Mouse (Mus musculus): ENCODE data around the gene Stx11. TPM values are rescaled to one million over a fixed set of nuclear protein-coding genes. Genes with fewer than 3 reads are reported as not detected.

Gene Stx11
- polyA plus RNA-seq, 1 experiment from 2014 or later: 8.9 TPM

DNA sequence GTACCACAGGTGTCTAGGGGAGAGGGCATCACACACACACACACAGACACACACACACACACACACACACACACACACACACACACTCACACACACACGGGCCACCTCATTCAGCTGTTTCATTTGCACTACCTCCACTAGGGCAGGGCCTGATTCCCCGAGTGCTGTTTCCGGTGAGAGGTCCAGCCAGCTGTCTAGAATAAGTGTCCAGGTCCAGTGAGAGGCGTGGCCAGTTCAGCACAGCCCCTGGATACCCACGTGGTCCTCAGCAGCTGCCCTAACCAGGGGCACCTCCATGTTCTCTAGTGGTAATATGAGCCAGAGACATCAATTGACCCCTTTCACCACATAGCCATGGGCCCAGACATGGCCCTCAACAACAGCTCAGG lies 60.0 kb downstream of the Stx11 start:
- TF ChIP-seq EP300 (IDR thresholded peaks at IDR 0.05) (no peak), CTCF (IDR thresholded peaks at IDR 0.05) (no peak)
- no peak overlapping the region for H3K9ac ChIP-seq (replicated peaks; ENCODE audit: low read depth)
- no peak overlapping the region for H3K4me3 ChIP-seq (ENCODE audit: low read depth, low read length)
- ATAC-seq (no peak), DNase-seq (ENCODE audit: low spot score) (no peak)
- no peak overlapping the region for H3K4me2 ChIP-seq (replicated peaks; ENCODE audit: low read depth, low read length)
- no peaks in the 10 kb centered on the region for H3K4me1 ChIP-seq (ENCODE audit: insufficient read depth, low read depth, low read length)
- H3K27ac ChIP-seq (ENCODE audit: low read length): no peak overlapping the region
- H3K36me3 ChIP-seq (ENCODE audit: insufficient read depth, low read length): no peaks in the 10 kb centered on the region
- H3K9me3 ChIP-seq (ENCODE audit: low read length): no peaks in the 10 kb centered on the region
- no peaks in the 10 kb centered on the region for H3K27me3 ChIP-seq (replicated peaks; ENCODE audit: insufficient read depth, low read length)
- 61% methylated on average over 5 of the region's 5 CpGs for WGBS

DNA sequence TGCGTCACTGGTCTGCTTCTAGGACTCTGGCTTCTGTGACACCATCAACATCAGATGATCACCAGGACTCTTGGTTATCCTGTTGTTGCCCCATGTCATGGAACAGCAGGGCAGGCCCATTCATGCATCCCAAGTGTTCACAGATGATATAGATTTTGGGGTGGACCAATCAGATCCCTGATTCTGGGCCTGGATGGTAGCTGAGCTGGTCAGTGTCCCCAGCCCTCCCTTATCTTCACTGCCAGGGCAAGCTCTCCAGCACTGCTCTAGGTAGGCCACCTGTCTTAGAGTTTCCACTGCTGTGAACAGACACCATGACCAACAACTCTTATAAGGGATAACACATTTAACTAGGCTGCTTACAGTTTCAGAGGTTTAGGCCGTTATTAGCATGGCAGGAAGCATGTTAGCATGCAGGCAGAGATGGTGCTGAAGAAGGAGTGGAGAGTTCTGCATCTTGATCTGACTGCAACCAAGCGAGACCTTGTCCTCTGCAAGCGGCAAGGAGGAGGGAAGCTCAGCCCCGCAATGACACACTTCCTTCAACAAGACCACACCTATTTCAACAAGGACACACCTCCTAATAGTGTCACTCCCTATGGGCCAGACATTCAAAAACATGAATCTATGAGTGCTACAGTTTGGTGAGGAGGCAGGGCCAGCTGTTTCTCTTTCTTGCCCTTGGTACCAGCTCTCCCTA lies 60.5 kb downstream of the Stx11 start:
- no peak for DNase-seq (ENCODE audit: low spot score)

DNA sequence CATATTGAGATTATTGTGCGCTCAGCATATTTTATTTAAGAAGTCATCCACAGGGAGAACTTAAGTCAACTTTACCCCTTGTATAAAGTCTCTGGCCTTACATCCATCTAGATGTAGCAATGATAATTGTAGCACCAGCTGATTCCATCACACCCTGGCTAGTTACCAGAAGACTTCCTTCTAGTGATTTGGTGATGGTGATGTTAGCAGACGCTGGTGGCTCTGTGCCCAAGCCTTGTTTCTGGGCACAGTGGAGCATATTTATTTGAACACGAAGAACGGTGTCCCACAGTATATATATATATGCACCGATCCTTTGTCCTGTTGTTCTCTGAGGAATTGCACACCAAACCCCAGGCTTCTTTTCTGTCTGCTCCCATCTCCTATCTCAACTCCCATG lies 64.2 kb downstream of the Stx11 start:
- WGBS: 73% methylated on average over 5 of the region's 5 CpGs
- no peak overlapping the region for H3K4me2 ChIP-seq (replicated peaks; ENCODE audit: low read depth, low read length)
- no peak for ATAC-seq
- no peaks in the 10 kb centered on the region for H3K4me1 ChIP-seq (ENCODE audit: insufficient read depth, low read depth, low read length)
- TF ChIP-seq EP300 (IDR thresholded peaks at IDR 0.05): no peak
- no peak for TF ChIP-seq CTCF (IDR thresholded peaks at IDR 0.05)
- H3K27me3 ChIP-seq (replicated peaks; ENCODE audit: insufficient read depth, low read length): no peaks in the 10 kb centered on the region
- H3K36me3 ChIP-seq (ENCODE audit: insufficient read depth, low read length): no peaks in the 10 kb centered on the region
- H3K4me3 ChIP-seq (ENCODE audit: low read depth, low read length): no peak overlapping the region
- DNase-seq (ENCODE audit: low spot score): no peak
- H3K9ac ChIP-seq (replicated peaks; ENCODE audit: low read depth): no peak overlapping the region
- no peaks in the 10 kb centered on the region for H3K9me3 ChIP-seq (ENCODE audit: low read length)
- no peak overlapping the region for H3K27ac ChIP-seq (ENCODE audit: low read length)

More for the DNA sequence above, 60.5 kb downstream of the Stx11 start:
- TF ChIP-seq EP300 (IDR thresholded peaks at IDR 0.05) (no peak), CTCF (IDR thresholded peaks at IDR 0.05) (no peak)
- Histone ChIP-seq H3K36me3 (ENCODE audit: insufficient read depth, low read length) (no peaks in the 10 kb centered on the region), H3K27ac (ENCODE audit: low read length) (no peak overlapping the region), H3K9ac (replicated peaks; ENCODE audit: low read depth) (no peak overlapping the region), H3K4me2 (replicated peaks; ENCODE audit: low read depth, low read length) (no peak overlapping the region), H3K4me1 (ENCODE audit: insufficient read depth, low read depth, low read length) (no peaks in the 10 kb centered on the region), H3K9me3 (ENCODE audit: low read length) (no peaks in the 10 kb centered on the region), H3K4me3 (ENCODE audit: low read depth, low read length) (no peak overlapping the region), H3K27me3 (replicated peaks; ENCODE audit: insufficient read depth, low read length) (no peaks in the 10 kb centered on the region)
- ATAC-seq: no peak
- 76% methylated on average over 5 of the region's 5 CpGs for WGBS

DNA sequence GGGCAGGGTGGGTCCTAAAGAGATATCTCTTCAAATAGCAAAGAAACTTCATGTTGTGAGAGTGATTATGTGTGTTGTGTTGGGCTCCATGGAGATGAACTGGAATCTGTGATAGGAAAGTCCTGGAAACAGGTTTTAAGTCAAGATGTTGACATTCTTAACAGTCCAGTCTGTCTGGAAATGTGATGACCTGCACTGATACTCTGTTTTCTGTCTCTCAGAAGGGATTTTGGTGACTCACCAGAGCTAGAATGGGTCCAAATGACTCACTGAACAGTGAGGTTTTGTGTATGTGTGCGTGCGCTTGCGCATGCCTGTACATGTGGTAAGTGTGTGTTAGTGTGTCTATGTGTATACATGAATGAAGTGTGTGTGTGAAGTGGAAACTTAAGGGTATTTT lies 70.8 kb downstream of the Stx11 start:
- H3K4me1 ChIP-seq (ENCODE audit: insufficient read depth, low read depth, low read length): no peaks in the 10 kb centered on the region
- H3K27me3 ChIP-seq (replicated peaks; ENCODE audit: insufficient read depth, low read length): no peaks in the 10 kb centered on the region
- no peak overlapping the region for H3K27ac ChIP-seq (ENCODE audit: low read length)
- H3K36me3 ChIP-seq (ENCODE audit: insufficient read depth, low read length): no peaks in the 10 kb centered on the region
- WGBS: 95% methylated on average over 3 of the region's 3 CpGs
- peak; percentile 29 for DNase-seq (ENCODE audit: low spot score)
- H3K4me3 ChIP-seq (ENCODE audit: low read depth, low read length): no peak overlapping the region
- no peak overlapping the region for H3K4me2 ChIP-seq (replicated peaks; ENCODE audit: low read depth, low read length)
- ATAC-seq: peak; percentile 77
- H3K9me3 ChIP-seq (ENCODE audit: low read length): no peaks in the 10 kb centered on the region
- TF ChIP-seq EP300 (IDR thresholded peaks at IDR 0.05): peak; percentile 92
- no peak for TF ChIP-seq CTCF (IDR thresholded peaks at IDR 0.05)
- no peak overlapping the region for H3K9ac ChIP-seq (replicated peaks; ENCODE audit: low read depth)

DNA sequence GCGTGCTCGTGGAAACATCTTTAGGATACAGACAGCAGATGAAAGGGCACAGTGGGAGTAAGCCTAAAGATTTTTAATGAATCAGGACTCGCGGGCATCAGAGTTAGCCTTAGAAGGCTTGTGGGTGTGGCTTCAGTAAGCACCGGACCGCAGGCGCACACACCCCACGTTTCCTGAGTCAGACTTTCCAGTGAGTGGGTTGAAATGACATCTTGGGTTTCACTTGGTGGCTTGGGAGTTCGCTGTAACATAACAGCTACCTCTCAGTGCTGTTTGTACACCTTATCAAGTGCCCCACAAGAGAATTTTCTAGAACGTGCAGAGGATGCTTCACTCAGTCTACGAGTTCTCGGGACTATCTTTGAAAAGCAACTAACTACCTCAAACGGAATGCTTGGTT lies 75.7 kb downstream of the Stx11 start:
- peak; percentile 84 for DNase-seq (ENCODE audit: low spot score)
- TF ChIP-seq CTCF (IDR thresholded peaks at IDR 0.05) (no peak), EP300 (IDR thresholded peaks at IDR 0.05) (peak; percentile 65; the same call in 1 of the 2 replicates)
- peak; percentile 87 for ATAC-seq
- Histone ChIP-seq H3K9ac (replicated peaks; ENCODE audit: low read depth) (no peak overlapping the region), H3K4me3 (ENCODE audit: low read depth, low read length) (no peak overlapping the region), H3K4me1 (ENCODE audit: insufficient read depth, low read depth, low read length) (no peaks in the 10 kb centered on the region), H3K9me3 (ENCODE audit: low read length) (no peaks in the 10 kb centered on the region), H3K27me3 (replicated peaks; ENCODE audit: insufficient read depth, low read length) (no peaks in the 10 kb centered on the region), H3K4me2 (replicated peaks; ENCODE audit: low read depth, low read length) (no peak overlapping the region), H3K27ac (ENCODE audit: low read length) (no peak overlapping the region), H3K36me3 (ENCODE audit: insufficient read depth, low read length) (no peaks in the 10 kb centered on the region)
- 48% methylated on average over 13 of the region's 13 CpGs for WGBS

Other genes starting within 250 kb of the Stx11 start
- gene Utrn, start 94.9 kb downstream of the Stx11 start, polyA plus RNA-seq (2015; fragmentation: Nextera tagmentation; extraction: Ambion mirVana): 88.4 and 107 TPM in 2 replicates
- gene Sf3b5, start 41.0 kb upstream of the Stx11 start, polyA plus RNA-seq (2015; fragmentation: Nextera tagmentation; extraction: Ambion mirVana): 27.1 TPM in 2 replicates
- gene Plagl1, start 96.2 kb upstream of the Stx11 start, polyA plus RNA-seq (2015; fragmentation: Nextera tagmentation; extraction: Ambion mirVana): 43.4 and 44.8 TPM in 2 replicates
- not detected in 2 replicates for gene Zc2hc1b, start 213.7 kb upstream of the Stx11 start, polyA plus RNA-seq (2015; fragmentation: Nextera tagmentation; extraction: Ambion mirVana)
- gene Ltv1, start 228.9 kb upstream of the Stx11 start, polyA plus RNA-seq (2015; fragmentation: Nextera tagmentation; extraction: Ambion mirVana): 32.2 and 33.1 TPM in 2 replicates